Mouse (Mus musculus) liver, embryonic 14.5 days (tissue): ENCODE measurements at regions not wholly inside any gene's neighbourhood (a gene's known extent, or its start where the extent isn't known, plus 50 kb on each side); places are given as distances from the start of the nearest gene placed in this dataset.

Experiments
- ATAC-seq: fragments of 200-750 bp; cut with Nextera tagmentation; 2 replicates; pipeline ENCODE4 v1.8.0; 2017; ENCODE audit warnings: moderate number of reproducible peaks, mild to moderate bottlenecking, moderate library complexity; ENCODE audit not compliant: insufficient read depth
- DNase-seq, 3 experiments: peaks; one replicate each; pipeline ENCODE4 v3.0.0-alpha.2; 2012 to 2013; ENCODE audit warnings: low read depth in 3 of 3, low spot score in 3 of 3
- H3K27ac ChIP-seq: fragments of 300-500 bp; sonication (generic); 2 replicates; pipeline ENCODE4 v1.5.1; 2014; ENCODE audit warnings: moderate library complexity, mild to moderate bottlenecking, control low read depth, inconsistent platforms
- H3K27me3 ChIP-seq: fragments of 300-500 bp; sonication (generic); 2 replicates; pipeline ENCODE4 v1.6.1; 2014; ENCODE audit warnings: mild to moderate bottlenecking, low read length, moderate library complexity; ENCODE audit not compliant: control insufficient read depth, insufficient read depth
- H3K36me3 ChIP-seq: fragments of 300-500 bp; sonication (generic); replicated peaks from 2 replicates; pipeline ENCODE4 v1.6.1; 2014; ENCODE audit warnings: low read depth; ENCODE audit not compliant: control insufficient read depth, insufficient read depth
- H3K4me1 ChIP-seq, 2 experiments: fragments of 200-500 bp in 1 of 2; fragments of 300-500 bp in 1 of 2; sonication (generic) in 1 of 2; replicated peaks; 2 replicates each; pipeline ENCODE4 v1.6.1; 2012 to 2014; ENCODE audit warnings: antibody characterized with exemption in 1 of 2, inconsistent platforms in 1 of 2, low read length in 1 of 2; ENCODE audit not compliant: control insufficient read depth in 2 of 2, insufficient read depth in 2 of 2
- H3K4me2 ChIP-seq: fragments of 300-500 bp; sonication (generic); 2 replicates; pipeline ENCODE4 v1.6.1; 2014; ENCODE audit warnings: low read depth, mild to moderate bottlenecking, control low read depth, moderate library complexity
- H3K4me3 ChIP-seq, 2 experiments: fragments of 200-500 bp in 1 of 2; fragments of 300-500 bp in 1 of 2; sonication (generic) in 1 of 2; 2 replicates each; pipeline ENCODE4 v1.5.1; 2012 to 2014; ENCODE audit warnings: low read depth in 2 of 2, low read length in 2 of 2, mild to moderate bottlenecking in 2 of 2, control low read depth in 1 of 2, inconsistent platforms in 1 of 2, moderate library complexity in 1 of 2; ENCODE audit not compliant: insufficient read depth in 1 of 2
- H3K9ac ChIP-seq: fragments of 300-500 bp; sonication (generic); replicated peaks from 2 replicates; pipeline ENCODE4 v1.6.1; 2014; ENCODE audit warnings: mild to moderate bottlenecking, control low read depth, moderate library complexity
- H3K9me3 ChIP-seq: fragments of 300-500 bp; sonication (generic); 2 replicates; pipeline ENCODE4 v1.6.1; 2016; ENCODE audit warnings: low read length, mixed read lengths; ENCODE audit not compliant: control insufficient read depth
- CTCF ChIP-seq: IDR thresholded peaks from 2 replicates; pipeline ENCODE4 v1.5.1; 2016; ENCODE audit warnings: antibody characterized with exemption, low read depth, control low read depth
- EP300 ChIP-seq: IDR thresholded peaks from 2 replicates; pipeline ENCODE4 v1.6.1; 2016; ENCODE audit warnings: antibody characterized with exemption, low read depth
- WGBS: fragments of 180-500 bp; shearing (Covaris S2); extraction: QIAGEN DNeasy Blood & Tissue Kit; methylation state at CpG from one replicate; pipeline ENCODE4 v1.1.7; 2014; ENCODE audit not compliant: insufficient replicate concordance; 5-methylcytosine and 5-hydroxymethylcytosine counted together

DNA sequence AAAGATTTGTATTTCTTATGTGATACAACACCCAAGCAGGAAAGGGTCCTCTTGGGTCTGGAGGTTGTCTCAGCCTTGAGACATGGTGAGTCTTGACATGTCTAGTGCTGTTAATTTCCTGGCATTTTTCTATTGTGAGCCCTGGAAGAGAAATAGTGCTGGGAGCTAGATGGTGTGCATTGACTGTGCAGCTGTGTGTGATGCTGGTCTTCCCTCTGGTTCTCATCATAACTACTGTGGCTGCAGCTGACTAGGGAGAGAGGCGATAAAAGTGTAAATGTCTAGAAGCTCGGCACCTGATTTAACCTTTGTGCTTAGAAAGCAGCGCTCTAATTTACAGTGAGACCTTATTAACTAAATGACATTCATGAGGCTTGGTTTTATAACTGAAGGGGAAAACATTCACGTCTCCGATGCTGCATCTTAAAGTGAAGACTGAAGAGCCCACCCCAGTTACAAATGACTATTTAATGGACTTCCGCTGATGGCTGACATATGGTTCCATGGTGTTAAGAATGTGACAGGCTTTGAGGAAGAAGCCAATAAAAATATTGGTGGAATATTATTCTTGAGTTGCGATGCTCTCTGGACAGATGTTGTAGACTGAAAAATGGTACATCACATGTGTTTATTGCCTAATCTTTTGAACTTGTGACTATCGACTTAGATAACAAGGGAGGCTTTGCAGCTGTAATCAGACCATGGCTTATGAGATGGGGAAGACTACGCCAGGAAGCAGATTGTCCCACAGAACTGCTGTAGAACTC, 66.8 kb upstream of the St8sia2 start:
- 66% methylated on average over 9 of the region's 9 CpGs for WGBS
- no peaks in the 10 kb centered on the region for H3K4me1 ChIP-seq
- H3K27me3 ChIP-seq, result no peaks in the 10 kb centered on the region
- H3K4me2 ChIP-seq, result no peak overlapping the region
- no peak overlapping the region for H3K4me3 ChIP-seq
- no peak overlapping the region for H3K27ac ChIP-seq
- DNase-seq, result no peak
- H3K9ac ChIP-seq, result no peak overlapping the region
- no peaks in the 10 kb centered on the region for H3K9me3 ChIP-seq
- ATAC-seq, result no peak
- H3K36me3 ChIP-seq, result no peaks in the 10 kb centered on the region
- TF ChIP-seq EP300, result no peak
- no peak for TF ChIP-seq CTCF

DNA sequence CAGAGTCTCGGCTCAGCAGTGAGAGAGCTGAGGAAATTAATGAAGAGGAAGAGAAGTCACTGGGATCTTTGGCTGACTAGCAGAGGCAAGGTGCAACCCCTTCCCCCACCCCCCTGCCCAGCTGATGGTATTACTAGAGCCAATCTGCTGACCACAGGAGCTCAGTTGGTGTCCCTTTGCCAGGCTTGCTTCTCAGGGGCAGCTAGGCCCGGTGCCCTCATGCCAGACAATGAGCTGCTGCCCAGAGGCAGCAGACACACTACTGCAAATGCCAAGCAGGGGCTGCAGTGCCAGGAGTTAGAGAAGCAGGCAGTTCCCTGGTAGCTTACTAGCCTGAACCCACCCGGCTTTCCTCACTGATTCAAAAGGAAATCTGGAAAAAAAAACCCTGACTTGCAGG, 59.1 kb upstream of the St8sia2 start:
- ATAC-seq, result no peak
- TF ChIP-seq CTCF (no peak), EP300 (no peak)

DNA sequence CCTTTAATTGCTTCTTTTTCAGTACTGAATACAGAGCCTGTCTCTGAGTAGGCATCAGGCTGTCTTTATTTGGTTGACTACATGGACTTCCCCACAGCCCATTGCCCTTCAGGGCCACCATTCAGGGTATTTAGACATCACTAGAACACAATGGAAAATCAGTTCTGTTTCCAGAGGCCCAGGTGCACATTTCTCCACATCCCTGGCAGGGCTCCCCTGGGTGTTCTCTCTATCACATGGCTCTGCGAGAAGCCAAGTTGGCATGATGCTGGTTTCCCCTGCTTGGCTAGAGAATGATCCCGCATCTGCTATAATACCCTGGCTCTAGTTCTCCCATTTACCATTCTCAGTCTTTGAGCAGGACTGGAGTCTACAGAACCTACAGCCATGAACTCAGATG, 57.3 kb upstream of the St8sia2 start:
- WGBS, result 67% methylated on average over 2 of the region's 2 CpGs
- H3K27ac ChIP-seq, result no peak overlapping the region
- no peak overlapping the region for H3K4me2 ChIP-seq
- H3K36me3 ChIP-seq, result no peaks in the 10 kb centered on the region
- no peaks in the 10 kb centered on the region for H3K27me3 ChIP-seq
- H3K4me3 ChIP-seq, result no peak overlapping the region
- H3K4me1 ChIP-seq, result no peaks in the 10 kb centered on the region
- TF ChIP-seq EP300, result no peak
- TF ChIP-seq CTCF, result no peak
- H3K9me3 ChIP-seq, result no peaks in the 10 kb centered on the region
- DNase-seq (no peak), ATAC-seq (no peak)
- H3K9ac ChIP-seq, result no peak overlapping the region

More for the DNA sequence above, 59.1 kb upstream of the St8sia2 start:
- Histone ChIP-seq H3K27me3 (no peaks in the 10 kb centered on the region), H3K4me3 (no peak overlapping the region), H3K36me3 (no peaks in the 10 kb centered on the region), H3K9me3 (no peaks in the 10 kb centered on the region), H3K9ac (no peak overlapping the region), H3K4me2 (no peak overlapping the region), H3K4me1 (no peaks in the 10 kb centered on the region), H3K27ac (no peak overlapping the region)
- DNase-seq, result no peak
- WGBS, result 15% methylated on average over 3 of the region's 3 CpGs

DNA sequence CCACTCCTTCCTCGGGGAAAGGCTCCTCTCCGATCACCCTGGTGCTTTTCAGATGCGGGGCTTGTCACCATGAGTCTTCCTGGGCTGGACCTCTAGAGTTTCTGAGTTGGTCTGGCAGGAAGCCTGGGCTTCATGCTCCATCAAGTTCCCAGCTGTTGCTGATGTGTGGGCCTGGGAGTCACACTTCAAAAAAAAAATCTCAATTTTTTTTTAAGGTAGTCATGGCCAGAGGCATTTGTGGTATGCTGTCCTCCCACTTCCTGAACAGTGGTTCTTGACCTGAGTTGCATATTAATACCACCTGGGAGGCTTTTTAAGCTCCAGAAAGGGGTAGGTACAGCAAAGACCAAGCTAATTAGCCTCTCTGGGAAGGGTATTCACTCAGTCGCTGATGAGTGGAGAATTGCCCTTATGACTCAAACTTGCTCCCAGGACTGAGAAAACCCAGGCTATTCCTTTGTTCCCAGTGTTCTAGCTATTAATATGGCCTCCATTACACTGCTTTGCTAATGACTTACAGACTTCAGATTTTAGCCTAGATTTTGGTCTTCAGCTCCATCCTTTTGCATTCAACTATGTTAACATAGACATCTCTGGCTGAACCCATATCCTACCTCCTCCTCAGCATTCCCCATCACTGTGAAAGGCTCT, 52.1 kb upstream of the St8sia2 start:
- no peak overlapping the region for H3K27ac ChIP-seq
- DNase-seq, result no peak

More for the DNA sequence above, 52.1 kb upstream of the St8sia2 start:
- Histone ChIP-seq H3K4me2 (no peak overlapping the region), H3K9ac (no peak overlapping the region), H3K4me1 (no peaks in the 10 kb centered on the region), H3K27me3 (no peaks in the 10 kb centered on the region), H3K4me3 (no peak overlapping the region), H3K9me3 (no peaks in the 10 kb centered on the region), H3K36me3 (no peaks in the 10 kb centered on the region)
- 55% methylated on average over 4 of the region's 4 CpGs for WGBS
- no peak for ATAC-seq
- TF ChIP-seq EP300 (no peak), CTCF (no peak)
